Comparison of ENCODE assay signal across 15 mouse cellular contexts in genomic region chr11:58947306-58947705, GRCm38 (mm10). TPM values are rescaled to one million over a fixed set of nuclear protein-coding genes. Genes with fewer than 3 reads are reported as not detected.
DNase-seq lines count a peak whose midpoint lies in the region; ATAC-seq and TF ChIP-seq lines count a peak whose summit lies in the region.
"Had no signal": no experiment of that assay in that cellular context is flagged by ENCODE, and none has a peak within 500 bp of the region (broad histone marks: within the 10 kb centered on the region; RNA-seq: fewer than 3 reads in every experiment).

No protein-coding gene starts in this region.

- no peaks in the 10 kb centered on the region for H3K9me3 ChIP-seq in hindbrain, embryonic 10.5 days
- no peaks in the 10 kb centered on the region for H3K9me3 ChIP-seq in midbrain, embryonic 14.5 days (ENCODE audit: control insufficient read depth, low read length)
- H3K9me3 ChIP-seq in intestine, embryonic 16.5 days (ENCODE audit: control insufficient read depth, low read length), result no peaks in the 10 kb centered on the region
- H3K9me3 ChIP-seq: G1E; heart, embryonic 12.5 days; limb, embryonic 15.5 days had no signal

- H3K9ac ChIP-seq in midbrain, embryonic 14.5 days (replicated peaks; ENCODE audit: low read length), result peak overlapping the region; percentile 82
- no peak overlapping the region for H3K9ac ChIP-seq in intestine, embryonic 16.5 days (ENCODE audit: low read depth, low read length)
- H3K9ac ChIP-seq: limb, embryonic 15.5 days had no signal

- peak; percentile 58 for DNase-seq in cerebellum, adult 9-11 months
- DNase-seq in cerebellum, adult 8-10 months, result no peak
- no peak for DNase-seq in hindbrain, embryonic 10.5 days (ENCODE audit: low spot score)
- DNase-seq in midbrain, embryonic 14.5 days, result no peak
- DNase-seq in gastrocnemius, postnatal 25 days, result no peak
- DNase-seq: kidney, adult 18-20 months; layer of hippocampus, postnatal 36 days; lung, postnatal 10 days had no signal

- H3K36me3 ChIP-seq in hindbrain, embryonic 10.5 days, result no peaks in the 10 kb centered on the region
- H3K36me3 ChIP-seq in midbrain, embryonic 14.5 days (ENCODE audit: control insufficient read depth, insufficient read depth, low read length), result no peaks in the 10 kb centered on the region
- no peaks in the 10 kb centered on the region for H3K36me3 ChIP-seq in intestine, embryonic 16.5 days (ENCODE audit: control insufficient read depth, insufficient read depth, low read length)
- H3K36me3 ChIP-seq: G1E; heart, embryonic 12.5 days; limb, embryonic 15.5 days had no signal

- H3K4me3 ChIP-seq in cortical plate, adult 2 months (ENCODE audit: insufficient read depth, low read length), result no peak overlapping the region; the same call in 1 of the 2 replicates
- H3K4me3 ChIP-seq in hindbrain, embryonic 10.5 days, result no peak overlapping the region; the same call in 1 of the 2 replicates
- H3K4me3 ChIP-seq in midbrain, embryonic 14.5 days (replicated peaks; ENCODE audit: low read depth, low read length), result peak overlapping the region; percentile 61
- no peak overlapping the region for H3K4me3 ChIP-seq in intestine, embryonic 16.5 days (ENCODE audit: low read length)

- no peak for ATAC-seq in midbrain, embryonic 14.5 days (ENCODE audit: low FRiP score, low TSS enrichment)
- no peak for ATAC-seq in CD4-positive, CD25-positive, alpha-beta regulatory T cell, adult 4 months
- ATAC-seq in intestine, embryonic 16.5 days, result no peak

- no peaks in the 10 kb centered on the region for H3K4me1 ChIP-seq in cortical plate, adult 2 months (ENCODE audit: control insufficient read depth, insufficient read depth, low read length)
- H3K4me1 ChIP-seq in hindbrain, embryonic 10.5 days (replicated peaks), result peaks cover 17% of the 10 kb centered on the region
- peaks cover 21% of the 10 kb centered on the region for H3K4me1 ChIP-seq in midbrain, embryonic 14.5 days (ENCODE audit: control insufficient read depth, insufficient read depth, low read length)
- peaks cover 8% of the 10 kb centered on the region for H3K4me1 ChIP-seq in intestine, embryonic 16.5 days (ENCODE audit: control insufficient read depth, insufficient read depth, low read length)

- no peak for TF ChIP-seq POLR2A in cortical plate, adult 2 months (IDR thresholded peaks at IDR 0.05; ENCODE audit: extremely low read depth, insufficient read depth, low read length)

- 83% methylated on average over 3 of the region's 3 CpGs for WGBS in hindbrain, embryonic 10.5 days
- WGBS in midbrain, embryonic 14.5 days, result 78% methylated on average over 3 of the region's 3 CpGs
- WGBS in intestine, embryonic 16.5 days, result 79% methylated on average over 3 of the region's 3 CpGs

- peak overlapping the region; percentile 75 for H3K4me2 ChIP-seq in midbrain, embryonic 14.5 days (ENCODE audit: low read length)
- no peak overlapping the region for H3K4me2 ChIP-seq in intestine, embryonic 16.5 days (ENCODE audit: low read depth, low read length)

- peaks cover 14% of the 10 kb centered on the region for H3K27me3 ChIP-seq in hindbrain, embryonic 10.5 days (ENCODE audit: insufficient read depth, poor library complexity, severe bottlenecking)
- H3K27me3 ChIP-seq in midbrain, embryonic 14.5 days (ENCODE audit: control insufficient read depth, insufficient read depth, low read length), result no peaks in the 10 kb centered on the region
- H3K27me3 ChIP-seq in intestine, embryonic 16.5 days (replicated peaks; ENCODE audit: control insufficient read depth, insufficient read depth, low read length), result no peaks in the 10 kb centered on the region

- 0 out of 2 replicates have a peak overlapping the region, but pooled peaks have one; percentile 61 for H3K27ac ChIP-seq in cortical plate, adult 2 months (ENCODE audit: insufficient read depth, low read length)
- H3K27ac ChIP-seq in hindbrain, embryonic 10.5 days, result 0 out of 2 replicates have a peak overlapping the region, but pooled peaks have one; percentile 24
- H3K27ac ChIP-seq in midbrain, embryonic 14.5 days (replicated peaks; ENCODE audit: low read depth, low read length), result peak overlapping the region; percentile 99
- no peak overlapping the region for H3K27ac ChIP-seq in intestine, embryonic 16.5 days (ENCODE audit: low read length)

- no peak for TF ChIP-seq CTCF in cortical plate, adult 2 months (IDR thresholded peaks at IDR 0.05; ENCODE audit: extremely low read depth, insufficient read depth, low read length)

RNA-seq across cellular contexts. Expression of gene Hist3h2ba, which starts 1.4 kb away (rescaled TPM):
- 101 and 112 TPM in 2 replicates for polyA plus RNA-seq in cortical plate, adult 2 months (2012; rRNA removed)
- 39.0 and 115 TPM in 2 replicates for polyA plus RNA-seq in hindbrain, embryonic 10.5 days (2016; fragmentation: Nextera tagmentation; extraction: Ambion mirVana)
- polyA plus RNA-seq in midbrain, embryonic 14.5 days (2014; fragmentation: Nextera tagmentation; extraction: Ambion mirVana), result 239 and 784 TPM in 2 replicates
- 1 to 10 TPM; 4.9 to 6.6 TPM for polyA plus RNA-seq in CD4-positive, CD25-positive, alpha-beta regulatory T cell, adult 4 months (2017; shearing (Covaris generic))
- 1 to 10 TPM; 1.1 to 1.2 TPM for total RNA-seq in gastrocnemius, postnatal 25 days (2021)
- 34.7 and 40.9 TPM in 2 replicates for polyA plus RNA-seq in intestine, embryonic 16.5 days (2015; fragmentation: Nextera tagmentation; extraction: Ambion mirVana)
- polyA plus RNA-seq: G1E had no signal

RNA-seq across cellular contexts. Expression of gene Hist3h2a, which starts 7.2 kb away (rescaled TPM):
- polyA plus RNA-seq in cortical plate, adult 2 months (2012; rRNA removed), result 40.1 and 42.8 TPM in 2 replicates
- polyA plus RNA-seq in hindbrain, embryonic 10.5 days (2016; fragmentation: Nextera tagmentation; extraction: Ambion mirVana), result 25.4 and 49.0 TPM in 2 replicates
- 129 and 130 TPM in 2 replicates for polyA plus RNA-seq in midbrain, embryonic 14.5 days (2014; fragmentation: Nextera tagmentation; extraction: Ambion mirVana)
- 10 to 100 TPM in 1 of 2 experiments, 1 to 10 TPM in 1; 9.6 to 10.3 TPM for polyA plus RNA-seq in CD4-positive, CD25-positive, alpha-beta regulatory T cell, adult 4 months (2017; shearing (Covaris generic))
- 10 to 100 TPM; 10.1 to 11.1 TPM for total RNA-seq in gastrocnemius, postnatal 25 days (2021)
- polyA plus RNA-seq in intestine, embryonic 16.5 days (2015; fragmentation: Nextera tagmentation; extraction: Ambion mirVana), result 28.5 and 31.6 TPM in 2 replicates

RNA-seq across cellular contexts. Expression of gene Trim17, which starts 7.2 kb away (rescaled TPM):
- 6.6 and 7.4 TPM in 2 replicates for polyA plus RNA-seq in cortical plate, adult 2 months (2012; rRNA removed)
- polyA plus RNA-seq in hindbrain, embryonic 10.5 days (2016; fragmentation: Nextera tagmentation; extraction: Ambion mirVana), result 0.41 and 0.85 TPM in 2 replicates
- polyA plus RNA-seq in midbrain, embryonic 14.5 days (2014; fragmentation: Nextera tagmentation; extraction: Ambion mirVana), result 1.1 and 1.3 TPM in 2 replicates
- polyA plus RNA-seq in CD4-positive, CD25-positive, alpha-beta regulatory T cell, adult 4 months (2017; shearing (Covaris generic)), result under 1 TPM; 0.28 to 0.46 TPM
- total RNA-seq in gastrocnemius, postnatal 25 days (2021), result under 1 TPM; 0.13 to 0.18 TPM
- 0.15 and 0.35 TPM in 2 replicates for polyA plus RNA-seq in intestine, embryonic 16.5 days (2015; fragmentation: Nextera tagmentation; extraction: Ambion mirVana)

RNA-seq across cellular contexts. Expression of gene Rnf187, which starts 8.6 kb away (rescaled TPM):
- polyA plus RNA-seq in cortical plate, adult 2 months (2012; rRNA removed), result 567 and 588 TPM in 2 replicates
- 297 and 381 TPM in 2 replicates for polyA plus RNA-seq in hindbrain, embryonic 10.5 days (2016; fragmentation: Nextera tagmentation; extraction: Ambion mirVana)
- polyA plus RNA-seq in midbrain, embryonic 14.5 days (2014; fragmentation: Nextera tagmentation; extraction: Ambion mirVana), result 641 and 678 TPM in 2 replicates
- polyA plus RNA-seq in CD4-positive, CD25-positive, alpha-beta regulatory T cell, adult 4 months (2017; shearing (Covaris generic)), result 10 to 100 TPM in 1 of 2 experiments, 1 to 10 TPM in 1; 10.0 to 18.7 TPM
- total RNA-seq in gastrocnemius, postnatal 25 days (2021), result 100 to 1,000 TPM in 1 of 2 experiments, 10 to 100 TPM in 1; 99.3 to 105 TPM
- polyA plus RNA-seq in intestine, embryonic 16.5 days (2015; fragmentation: Nextera tagmentation; extraction: Ambion mirVana), result 131 and 138 TPM in 2 replicates

RNA-seq across cellular contexts. Expression of gene Btnl10, which starts 29.6 kb away (rescaled TPM):
- not detected in 2 replicates for polyA plus RNA-seq in cortical plate, adult 2 months (2012; rRNA removed)
- polyA plus RNA-seq in hindbrain, embryonic 10.5 days (2016; fragmentation: Nextera tagmentation; extraction: Ambion mirVana), result 0.05 TPM in 1 of 2 replicates, not detected in the other
- polyA plus RNA-seq in midbrain, embryonic 14.5 days (2014; fragmentation: Nextera tagmentation; extraction: Ambion mirVana), result 0.09 TPM in 1 of 2 replicates, not detected in the other
- polyA plus RNA-seq in CD4-positive, CD25-positive, alpha-beta regulatory T cell, adult 4 months (2017; shearing (Covaris generic)), result not detected
- not detected for total RNA-seq in gastrocnemius, postnatal 25 days (2021)
- 0.16 and 0.40 TPM in 2 replicates for polyA plus RNA-seq in intestine, embryonic 16.5 days (2015; fragmentation: Nextera tagmentation; extraction: Ambion mirVana)
- total RNA-seq: gastrocnemius, adult 8-10 months had no signal
- polyA plus RNA-seq: G1E had no signal
